Mouse (Mus musculus): ENCODE results near the gene Stk11ip.

DNA sequence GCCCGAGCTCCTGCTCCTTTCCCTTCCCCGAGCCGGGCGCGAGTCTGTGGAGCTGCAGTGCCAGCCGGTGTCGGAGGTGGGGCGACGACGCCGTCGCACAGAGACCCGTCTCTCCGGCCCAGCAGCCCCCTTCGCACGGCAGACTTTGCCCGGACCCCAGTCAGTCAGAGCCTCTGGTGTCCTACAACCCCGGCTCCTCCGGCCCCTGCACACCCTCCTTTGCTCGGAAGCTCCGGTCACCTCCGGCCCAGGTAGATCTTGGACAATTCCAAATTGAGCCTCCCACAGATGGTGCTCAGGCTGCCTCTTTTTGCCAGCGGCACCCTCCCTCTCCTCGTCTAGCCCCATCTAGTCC lies 41.7 kb upstream of the Stk11ip start:
- TF ChIP-seq CTCF (IDR thresholded peaks at IDR 0.05) (no peak), EP300 (IDR thresholded peaks at IDR 0.05; ENCODE audit: insufficient read depth, low read depth, low read length) (no peak)
